Mouse (Mus musculus): ENCODE measurements around the gene Fbxw10.

Fbxw10 gene

GRCm38 (mm10) chr11:62903871-62904495, 57.1 kb downstream of the Fbxw10 start:
- in situ Hi-C loops (cut with MboI; ENCODE audit: low sequenced_read_pairs): no loop called here

- in situ Hi-C loops (cut with MboI; ENCODE audit: low sequenced_read_pairs): no loop called here
These were observed 62.9 kb downstream of the Fbxw10 start for GRCm38 (mm10) chr11:62909720-62910306.

GRCm38 (mm10) chr11:62911362-62911761, 64.5 kb downstream of the Fbxw10 start:
- in situ Hi-C loops (cut with MboI; ENCODE audit: low sequenced_read_pairs): no loop called here

- in situ Hi-C loops (cut with MboI; ENCODE audit: low sequenced_read_pairs): no loop called here
These were observed 66.3 kb downstream of the Fbxw10 start for GRCm38 (mm10) chr11:62913141-62913540.

- in situ Hi-C loops (cut with MboI; ENCODE audit: low sequenced_read_pairs): no loop called here
These were observed 67.7 kb downstream of the Fbxw10 start for GRCm38 (mm10) chr11:62914532-62914931.

GRCm38 (mm10) chr11:62915486-62915885, 68.6 kb downstream of the Fbxw10 start:
- in situ Hi-C loops (cut with MboI; ENCODE audit: low sequenced_read_pairs): no loop called here

GRCm38 (mm10) chr11:62916765-62917164, 69.9 kb downstream of the Fbxw10 start:
- in situ Hi-C loops (cut with MboI; ENCODE audit: low sequenced_read_pairs): no loop called here

GRCm38 (mm10) chr11:62919946-62920742, 73.3 kb downstream of the Fbxw10 start:
- in situ Hi-C loops (cut with MboI; ENCODE audit: low sequenced_read_pairs): loop anchor here (10.0 kb wide), 1 partner anchor 215 kb away; no protein-coding TSS in a partner anchor

- in situ Hi-C loops (cut with MboI; ENCODE audit: low sequenced_read_pairs): loop anchor here (10.0 kb wide), 1 partner anchor 214 kb away; no protein-coding TSS in a partner anchor
These were observed 73.8 kb downstream of the Fbxw10 start for GRCm38 (mm10) chr11:62920743-62921050.

- in situ Hi-C loops (cut with MboI; ENCODE audit: low sequenced_read_pairs): loop anchor here (10.0 kb wide), 1 partner anchor 213 kb away; no protein-coding TSS in a partner anchor
These were observed 74.4 kb downstream of the Fbxw10 start for GRCm38 (mm10) chr11:62921052-62921977.

GRCm38 (mm10) chr11:62924091-62924761, 77.4 kb downstream of the Fbxw10 start:
- in situ Hi-C loops (cut with MboI; ENCODE audit: low sequenced_read_pairs): loop anchor here (10.0 kb wide), 1 partner anchor 211 kb away; no protein-coding TSS in a partner anchor
